Mouse (Mus musculus) ZHBTc4 (cell line): ENCODE data around the gene Hoxc4.

Experiments
- DNase-seq: peaks from one replicate; pipeline ENCODE4 v3.0.0-alpha.2; 2011; ENCODE audit warnings: low read depth, low spot score

Hoxc4 gene

DNA sequence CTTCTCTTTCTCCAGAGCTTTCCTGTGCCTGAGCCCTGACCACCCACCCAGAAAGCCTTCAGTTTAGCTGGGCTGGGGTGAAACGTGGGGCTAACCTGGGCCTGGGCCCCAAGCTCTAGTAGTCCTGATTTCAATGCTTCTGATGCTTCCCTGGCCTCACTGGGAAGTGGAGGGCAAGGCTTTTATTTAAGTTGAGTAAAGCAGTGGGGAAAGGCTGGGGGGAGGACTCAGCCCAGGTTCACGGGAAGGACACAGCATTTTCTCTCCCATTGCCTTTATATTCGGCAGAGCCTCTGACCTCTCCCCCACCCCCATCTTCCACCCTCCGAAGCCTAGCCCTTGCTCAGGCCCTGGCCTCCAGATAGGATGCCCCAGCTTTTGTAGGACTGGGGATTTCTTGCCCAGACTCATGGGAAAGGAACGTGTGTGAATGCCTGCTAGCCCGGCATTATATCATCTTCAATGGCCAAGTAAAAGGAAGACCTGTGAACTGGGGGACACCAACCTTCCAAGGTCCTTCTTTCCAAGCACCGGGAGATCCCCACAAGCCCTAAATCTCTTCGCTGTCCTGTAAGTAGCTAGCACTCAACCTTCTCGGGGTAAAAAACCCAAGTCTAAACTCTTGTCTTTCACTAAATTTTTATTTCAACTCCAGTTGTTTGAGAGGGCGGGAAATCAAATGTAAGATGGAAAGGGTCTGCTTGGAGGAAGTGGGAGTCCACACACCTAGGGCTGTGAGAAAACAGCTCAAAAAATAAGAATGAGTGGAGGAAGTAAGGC, 20.2 kb downstream of the Hoxc4 start:
- DNase-seq = no peak

DNA sequence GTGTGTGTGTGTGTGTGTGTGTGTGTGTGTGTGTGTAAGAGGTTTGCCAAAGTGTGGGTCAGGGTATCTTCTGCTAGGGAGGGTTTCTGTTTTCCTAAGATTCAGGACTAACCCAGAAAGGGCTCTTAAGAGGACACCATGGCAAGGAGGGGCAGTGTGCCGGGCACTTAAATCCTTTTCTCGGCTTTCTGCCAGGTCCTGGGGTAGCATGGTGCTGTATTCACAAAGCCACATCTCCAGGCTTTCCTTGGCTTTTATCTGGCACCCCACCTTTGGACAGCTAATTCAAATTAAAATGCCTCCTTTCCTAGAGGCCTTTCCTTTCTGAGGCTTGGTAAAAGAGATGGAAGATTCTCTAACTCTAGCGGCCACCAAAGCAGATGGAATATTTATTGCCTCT, 20.9 kb downstream of the Hoxc4 start:
- DNase-seq = no peak

DNA sequence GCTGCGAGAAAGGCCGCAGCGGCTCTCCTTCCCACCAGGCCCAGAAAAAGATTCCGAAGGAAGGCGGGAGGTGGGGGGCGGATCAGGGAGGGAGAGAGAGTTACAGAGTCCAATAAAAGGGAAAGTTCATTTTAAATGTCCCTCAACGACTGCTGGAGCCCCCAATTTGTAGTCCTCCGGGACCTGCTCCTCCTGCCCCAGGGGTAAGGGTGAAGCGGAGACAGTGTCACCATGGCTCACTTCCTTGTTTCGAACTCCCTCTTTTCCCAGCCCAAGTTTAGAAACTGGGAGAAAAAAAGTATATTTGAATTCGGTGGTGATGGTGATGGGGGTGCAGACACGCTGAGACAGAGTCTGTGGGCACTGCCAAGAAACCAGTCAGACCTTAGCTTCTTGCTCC, 21.9 kb downstream of the Hoxc4 start:
- DNase-seq = no peak

DNA sequence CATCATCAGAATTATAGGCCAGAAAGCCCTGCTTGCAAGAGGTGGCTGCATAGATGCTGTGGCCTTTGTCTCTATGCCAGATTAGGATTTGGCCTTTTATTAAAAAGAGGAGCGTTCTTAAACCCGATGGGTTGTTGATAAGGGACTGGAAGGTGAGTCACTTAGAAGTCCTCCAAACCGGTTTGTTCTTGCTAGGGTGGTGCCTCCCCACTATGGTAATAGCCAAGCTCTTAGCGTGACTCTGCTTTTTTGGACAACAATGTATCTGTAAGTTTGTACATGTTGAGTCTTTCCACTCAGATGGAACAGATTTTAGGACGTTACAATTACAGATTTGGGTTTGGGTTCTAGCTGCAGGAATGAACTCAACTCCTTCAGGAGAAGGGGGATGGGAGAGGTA, 22.9 kb downstream of the Hoxc4 start:
- DNase-seq = peak; percentile 72

DNA sequence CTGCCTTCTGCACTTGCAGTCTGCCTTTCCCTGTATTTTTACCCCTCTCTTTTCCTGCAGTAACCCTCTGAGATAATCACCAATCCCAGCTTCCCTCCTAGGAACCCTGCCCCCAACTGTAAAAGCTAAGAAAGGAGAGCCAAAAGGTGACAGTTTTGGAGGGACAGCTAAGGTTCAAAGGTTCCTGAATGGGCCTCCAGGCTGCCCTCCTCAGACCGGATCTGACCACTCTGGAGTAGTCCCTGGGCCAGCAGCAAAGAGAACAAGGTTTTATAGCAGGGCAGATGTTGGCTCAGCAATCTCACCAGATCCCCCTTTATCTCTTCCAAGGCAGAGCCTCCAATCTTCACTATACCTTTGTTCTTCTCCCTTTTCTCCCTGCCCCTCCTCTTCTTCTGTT, 23.5 kb downstream of the Hoxc4 start:
- DNase-seq = no peak

DNA sequence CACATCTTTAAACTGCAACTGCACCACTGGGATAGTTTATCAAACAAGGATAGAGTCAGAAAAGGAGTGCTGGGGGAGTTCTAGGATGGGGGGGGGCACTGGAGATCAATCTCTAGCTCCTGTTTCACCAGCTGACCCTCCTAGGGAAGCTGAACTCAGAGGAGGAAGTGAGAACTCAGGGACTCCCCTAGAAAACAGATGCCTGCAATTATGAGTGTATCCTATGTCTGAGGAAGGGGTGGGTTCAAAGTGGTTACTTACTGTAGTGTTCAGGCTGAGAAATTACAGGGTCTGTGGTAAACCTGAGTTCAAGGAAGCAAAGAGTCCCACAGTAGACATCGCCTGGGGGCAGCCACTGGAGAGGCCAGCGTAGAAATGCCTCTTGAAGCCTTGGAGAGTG, 32.9 kb downstream of the Hoxc4 start:
- no peak for DNase-seq

DNA sequence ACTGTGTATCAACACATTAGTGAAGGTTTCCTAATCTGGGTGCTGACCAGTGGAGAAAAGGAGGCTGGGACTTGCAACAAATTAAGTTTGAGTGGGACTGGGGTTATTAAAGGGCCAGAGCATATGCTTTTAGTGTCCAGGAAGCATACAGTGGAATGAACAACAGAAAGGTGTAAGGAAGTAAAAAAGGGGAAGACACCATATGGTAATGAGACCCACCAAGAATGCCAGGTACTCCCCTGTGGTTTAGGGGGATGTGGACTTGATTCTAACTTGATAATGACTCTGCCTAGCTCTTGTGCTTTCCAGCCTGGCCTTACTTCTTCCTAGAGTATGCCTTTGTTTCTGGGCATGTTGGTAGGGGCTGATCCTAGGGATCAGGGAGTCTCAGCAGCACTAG, 34.5 kb downstream of the Hoxc4 start:
- no peak for DNase-seq

DNA sequence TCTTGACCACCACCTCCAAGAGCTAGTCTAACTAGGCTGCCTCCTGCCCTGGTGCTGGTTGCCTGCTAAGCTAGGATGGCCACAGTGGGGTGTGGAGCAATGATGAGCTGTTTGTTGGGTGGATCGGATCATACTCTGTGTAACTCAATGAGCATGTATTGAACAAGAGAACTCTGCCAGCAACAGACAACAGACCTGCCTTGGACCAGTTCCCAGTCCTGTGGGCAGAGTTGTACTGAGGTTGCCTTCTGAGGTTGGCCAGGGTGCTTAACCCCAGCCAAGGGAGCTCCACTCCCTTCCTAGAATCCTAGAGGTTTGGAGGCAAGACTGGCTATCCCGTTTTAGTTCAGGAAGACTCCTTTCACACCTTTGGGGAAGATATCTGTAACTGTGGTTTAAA, 37.7 kb downstream of the Hoxc4 start:
- DNase-seq = no peak

DNA sequence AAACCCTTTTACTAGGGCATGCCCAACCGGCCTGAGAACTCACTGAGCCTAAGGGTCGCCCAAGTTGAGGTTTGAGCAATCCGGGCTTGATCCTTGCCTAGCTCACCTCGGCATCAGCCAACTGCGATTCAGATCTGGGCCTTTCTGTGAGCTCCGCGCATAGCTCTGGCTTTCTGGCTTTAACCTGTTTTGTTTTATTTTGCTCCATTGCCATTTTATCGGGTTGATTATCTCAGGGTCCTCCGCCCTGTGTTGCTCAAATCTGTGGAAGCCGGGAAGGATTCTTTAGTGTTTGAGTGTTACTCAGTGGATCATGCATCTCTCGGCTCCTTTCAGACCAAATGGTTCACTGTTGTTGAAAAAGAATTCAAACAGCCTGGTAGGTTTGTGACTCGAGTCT, 40.0 kb downstream of the Hoxc4 start:
- peak; percentile 44 for DNase-seq

DNA sequence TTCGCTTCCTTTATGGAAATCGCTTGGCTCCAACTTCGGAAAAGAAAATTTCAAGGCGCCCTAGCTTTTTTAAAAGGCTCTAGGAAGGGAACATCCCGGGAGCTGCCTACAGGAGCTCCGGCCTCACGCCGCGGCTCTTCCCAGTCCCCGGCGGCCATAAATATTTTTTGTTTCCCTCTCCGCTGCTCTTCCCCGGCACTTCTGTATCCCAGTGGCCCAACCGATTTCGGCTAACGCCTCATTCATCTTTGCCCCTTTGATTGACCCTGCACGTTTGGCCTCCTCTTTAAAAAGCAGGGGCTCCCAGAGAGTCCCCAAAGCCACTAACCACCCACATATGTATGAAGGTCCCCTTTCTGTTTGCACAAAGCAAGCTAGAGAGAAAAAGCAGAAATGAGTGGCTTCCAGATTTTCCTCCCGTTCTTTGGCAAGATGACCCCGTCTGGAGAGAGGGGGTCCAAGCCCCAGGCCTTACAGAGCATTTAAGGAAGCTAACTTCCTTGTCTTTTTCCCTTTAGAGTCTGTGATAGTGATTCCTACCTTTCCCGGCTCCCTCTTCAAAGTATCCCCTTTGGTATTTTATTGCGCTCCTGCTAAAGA, 40.8 kb downstream of the Hoxc4 start:
- DNase-seq = peak; percentile 38

DNA sequence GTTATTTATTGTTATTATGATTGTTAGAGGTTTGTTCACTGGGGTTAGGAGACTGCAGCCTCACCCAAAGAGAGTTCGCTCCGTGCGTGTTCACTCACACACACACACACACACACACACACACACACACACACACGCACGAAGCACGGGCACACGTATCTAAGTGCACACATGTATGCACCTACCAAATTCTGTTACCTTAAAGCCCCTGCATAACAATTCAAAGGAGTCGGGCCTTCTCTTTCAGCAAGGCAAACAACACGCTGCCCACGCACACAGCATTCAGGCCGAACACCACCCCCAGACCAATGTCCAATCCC, 41.2 kb downstream of the Hoxc4 start:
- DNase-seq = peak; percentile 38

DNA sequence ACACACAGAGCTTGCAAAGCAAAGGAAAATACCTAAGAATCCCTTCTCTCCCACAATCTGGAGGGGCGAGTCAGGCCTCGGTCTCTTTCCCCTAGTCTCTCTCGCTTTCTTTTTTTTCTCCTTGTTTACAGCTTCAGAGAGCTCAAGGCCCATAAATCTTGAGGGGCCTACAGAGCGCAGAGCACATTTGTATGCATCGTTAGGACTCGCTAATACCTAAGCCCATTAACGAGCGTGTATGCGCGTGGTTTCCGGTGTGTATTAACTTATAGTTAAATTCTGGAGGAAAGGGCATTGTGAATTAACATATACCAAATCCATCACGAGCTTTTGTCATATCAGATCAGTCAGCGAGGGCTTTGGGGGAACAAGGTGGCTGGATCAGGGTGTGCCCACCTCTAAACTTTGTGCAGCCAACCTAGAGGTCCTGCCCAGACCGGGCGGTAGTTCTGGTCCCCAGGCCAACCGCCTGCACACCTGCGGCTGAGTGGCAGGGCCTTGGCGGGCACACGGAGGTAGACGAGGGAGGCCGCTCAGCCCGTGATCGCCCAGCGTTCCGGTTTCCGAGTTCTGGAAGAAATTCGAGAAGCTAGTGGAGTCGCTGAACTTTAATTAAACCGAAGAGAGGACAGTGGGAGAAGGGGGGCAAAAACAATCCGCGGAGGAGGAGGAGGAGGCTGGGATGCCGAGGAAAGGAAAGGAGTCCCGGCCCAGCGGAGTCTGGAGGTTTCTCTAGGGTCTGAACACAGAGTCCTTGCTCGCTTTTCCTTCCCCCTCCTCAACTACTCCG, 41.8 kb downstream of the Hoxc4 start:
- peak; percentile 52 for DNase-seq

DNA sequence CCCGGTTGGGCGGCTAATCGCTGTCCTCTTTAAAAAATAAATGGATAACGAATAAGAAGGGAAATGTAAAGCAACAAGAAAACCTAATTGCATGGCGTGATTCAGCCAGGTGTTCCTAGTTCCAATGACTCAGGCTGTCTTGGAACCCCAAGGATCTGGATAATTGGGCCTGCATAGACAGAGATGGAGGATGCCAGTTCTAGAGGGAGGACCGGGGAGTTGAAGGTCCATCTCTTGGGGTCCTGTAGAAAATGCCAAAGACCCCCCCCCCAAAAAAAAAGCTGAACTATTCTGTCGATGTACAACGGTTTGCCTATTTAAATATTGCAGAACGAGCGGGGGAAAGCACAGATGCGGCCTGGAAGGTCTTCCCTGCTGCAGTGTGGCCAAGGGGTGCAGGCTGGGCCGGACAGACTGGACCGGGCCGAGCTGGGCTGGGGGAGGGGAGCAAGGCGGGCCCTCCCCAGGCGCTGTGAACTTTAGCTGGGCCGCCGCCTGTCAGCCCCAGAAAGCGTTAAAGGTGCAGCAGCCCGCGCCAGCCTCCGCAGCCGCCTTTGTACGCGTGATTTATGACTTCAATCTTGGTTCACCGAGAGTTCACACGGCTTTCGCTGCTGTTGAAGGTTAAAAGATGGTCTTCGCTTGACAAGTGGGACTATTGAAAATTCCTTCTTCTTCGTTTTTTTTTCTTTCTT, 42.5 kb downstream of the Hoxc4 start:
- peak; percentile 57 for DNase-seq

DNA sequence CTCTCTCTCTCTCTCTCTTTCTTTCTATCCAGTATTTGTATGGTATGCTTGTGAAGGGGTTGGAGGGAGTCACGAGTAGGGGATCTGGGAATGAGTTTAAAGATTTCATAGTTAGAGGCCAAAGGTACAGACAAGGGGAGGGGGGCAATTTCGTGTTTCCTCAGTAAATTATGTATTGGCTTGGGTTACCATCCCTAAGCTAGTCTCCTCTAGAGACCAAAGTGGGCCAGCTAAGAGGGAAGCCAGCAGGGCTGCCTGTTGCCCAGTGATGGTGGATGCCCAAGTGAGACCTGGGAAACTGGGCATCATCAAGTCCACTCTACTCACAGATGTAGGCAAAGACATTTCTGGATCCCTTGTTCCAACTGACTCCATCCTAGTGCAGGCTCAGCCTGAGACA, 43.3 kb downstream of the Hoxc4 start:
- no peak for DNase-seq

DNA sequence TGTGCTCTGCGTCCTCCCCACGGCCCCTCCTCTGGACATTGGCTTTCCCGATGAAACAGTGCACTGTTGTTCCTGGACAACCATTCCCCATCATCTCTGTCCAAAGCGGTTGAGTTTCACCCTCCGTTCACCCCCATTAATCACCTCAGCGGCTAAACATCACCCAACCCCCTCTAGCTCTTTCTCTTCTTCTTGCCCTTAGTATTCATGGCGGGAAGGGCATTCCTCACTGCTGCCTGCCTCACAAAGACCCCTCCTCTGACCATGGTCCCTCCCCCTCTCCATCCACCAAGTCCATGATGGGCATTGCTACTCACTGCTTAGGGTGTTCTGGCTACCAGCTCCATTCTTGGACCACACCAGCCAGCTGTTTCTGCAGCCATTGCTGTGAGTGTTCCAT, 46.9 kb downstream of the Hoxc4 start:
- no peak for DNase-seq

DNA sequence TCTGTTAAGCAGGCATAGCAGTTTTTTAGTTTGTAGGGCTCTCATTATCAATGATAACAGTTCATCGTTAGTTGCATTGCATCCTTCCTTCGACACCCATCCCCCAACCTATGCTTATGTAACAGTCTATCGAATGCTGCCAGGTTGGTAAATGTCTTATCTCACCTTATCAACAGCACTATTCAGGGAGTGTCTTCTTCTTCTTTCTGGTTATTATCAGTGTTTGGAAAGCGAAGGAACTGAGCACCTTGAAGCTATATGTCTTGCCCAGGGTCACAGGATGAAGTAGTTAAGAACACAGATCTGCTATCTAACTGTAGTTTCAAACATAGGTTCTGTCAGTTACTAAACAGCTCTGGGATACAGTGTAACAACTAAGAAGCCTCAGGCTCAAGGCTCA, 49.0 kb downstream of the Hoxc4 start:
- no peak for DNase-seq

DNA sequence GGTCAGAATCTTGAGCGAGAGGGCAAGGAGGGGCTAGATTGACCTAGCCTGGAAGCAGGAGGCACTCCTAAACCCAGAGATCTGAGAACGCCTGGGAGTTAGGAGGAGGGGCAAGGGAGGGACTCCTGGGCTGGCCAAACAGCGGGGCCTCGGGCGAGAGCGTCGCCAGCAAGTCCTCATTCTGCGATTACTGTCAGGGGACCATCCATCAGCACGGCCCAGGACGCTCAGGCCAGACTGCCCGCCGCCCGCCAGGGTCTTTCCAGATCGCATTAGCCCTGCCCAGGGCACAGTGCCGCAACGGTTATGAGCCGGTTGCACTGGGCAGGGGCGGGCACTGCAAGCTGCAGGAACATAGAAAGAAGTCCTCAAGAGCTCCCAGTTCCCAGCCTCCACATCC, 50.4 kb downstream of the Hoxc4 start:
- DNase-seq = peak; percentile 24

DNA sequence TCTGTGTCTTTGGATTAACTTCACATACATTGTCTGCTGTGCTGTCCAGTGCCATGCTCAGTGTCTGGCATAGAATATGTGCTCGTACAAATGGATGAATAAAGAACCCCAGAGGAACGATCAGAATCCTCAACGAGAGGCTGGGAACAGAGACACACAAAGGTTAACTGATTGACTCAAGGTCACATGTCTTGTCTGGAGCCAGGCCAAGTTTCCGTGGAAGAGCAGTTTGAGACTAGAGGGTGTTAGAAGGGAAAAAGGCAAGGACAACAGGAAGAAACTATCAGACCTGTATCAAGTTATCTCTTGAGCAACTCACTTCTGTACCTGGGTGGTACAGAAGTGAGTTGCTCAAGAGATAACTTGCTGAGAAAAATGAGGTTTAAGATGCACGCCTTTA, 52.5 kb downstream of the Hoxc4 start:
- no peak for DNase-seq

DNA sequence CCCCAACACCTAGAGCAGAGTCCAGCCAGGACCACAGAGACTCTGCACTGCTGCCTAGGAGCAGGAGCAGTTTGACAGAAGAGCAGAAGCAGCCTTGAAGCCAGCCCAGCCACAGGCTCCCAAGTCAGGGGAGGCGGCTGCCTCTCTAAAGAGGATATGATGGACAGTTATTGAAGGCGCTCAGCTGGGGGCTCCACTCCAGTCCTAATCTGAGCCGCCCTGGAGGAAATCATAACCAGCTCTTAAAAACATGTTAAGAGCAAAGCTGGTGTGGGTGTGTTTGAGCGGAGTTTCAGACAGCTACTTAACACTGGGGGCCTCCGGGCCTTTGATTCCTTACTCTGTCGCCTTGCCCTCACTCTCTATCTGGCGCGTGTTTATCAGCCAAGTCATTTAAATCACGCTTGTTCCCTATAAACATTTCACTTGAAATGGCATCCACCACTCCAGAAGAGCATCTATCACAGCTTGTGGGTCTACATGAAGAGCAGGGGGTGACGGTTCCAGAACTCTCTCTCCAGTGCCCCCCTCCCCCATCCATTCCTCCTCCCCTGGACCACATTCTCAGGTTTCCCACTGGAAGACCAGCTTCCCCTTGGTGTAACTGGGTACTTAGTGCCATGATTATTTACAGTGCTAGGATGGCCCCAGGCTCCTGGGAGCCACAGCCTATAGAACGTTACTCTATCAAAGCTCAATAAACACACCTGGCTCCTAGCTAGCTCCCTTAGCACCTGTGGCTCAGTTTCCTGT, 56.1 kb downstream of the Hoxc4 start:
- no peak for DNase-seq

DNA sequence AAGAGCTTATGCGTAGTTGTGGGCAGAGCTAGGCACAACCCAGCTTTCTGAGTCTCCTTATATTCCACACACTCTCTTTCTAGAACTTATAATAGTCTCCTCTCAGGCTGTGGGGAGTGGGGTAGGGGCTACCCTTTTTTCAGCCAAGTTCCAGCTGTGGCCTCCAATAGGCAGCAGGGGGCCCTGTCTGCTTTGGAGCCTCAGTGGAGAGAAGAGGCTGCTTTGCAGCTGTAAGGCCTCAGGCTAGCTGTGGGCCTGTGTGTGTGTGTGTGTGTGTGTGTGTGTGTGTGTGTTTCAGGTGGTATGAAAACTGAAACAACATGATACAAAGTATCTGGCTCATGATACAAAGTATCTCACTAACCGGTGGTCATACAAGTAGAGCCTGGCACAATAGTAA, 58.9 kb downstream of the Hoxc4 start:
- DNase-seq = no peak

DNA sequence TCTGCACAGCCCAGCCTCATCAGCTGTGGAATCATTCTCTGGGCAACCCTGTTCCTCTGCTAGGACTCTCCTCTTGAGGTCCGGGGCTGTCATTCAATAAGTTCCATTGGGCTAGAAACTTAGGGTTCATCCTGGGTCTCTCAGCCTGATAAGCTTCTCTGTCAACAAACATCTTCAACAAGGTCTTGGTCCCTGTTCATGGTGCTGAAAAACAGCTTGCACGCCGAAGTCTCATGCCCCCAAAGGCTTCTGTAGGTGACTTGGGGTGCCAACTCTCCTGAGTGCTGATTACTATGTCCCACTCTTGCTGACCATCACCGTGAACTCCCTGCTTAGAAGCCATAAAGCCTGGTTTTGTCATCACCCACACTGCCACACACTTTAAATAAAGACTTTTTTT, 63.9 kb downstream of the Hoxc4 start:
- no peak for DNase-seq

DNA sequence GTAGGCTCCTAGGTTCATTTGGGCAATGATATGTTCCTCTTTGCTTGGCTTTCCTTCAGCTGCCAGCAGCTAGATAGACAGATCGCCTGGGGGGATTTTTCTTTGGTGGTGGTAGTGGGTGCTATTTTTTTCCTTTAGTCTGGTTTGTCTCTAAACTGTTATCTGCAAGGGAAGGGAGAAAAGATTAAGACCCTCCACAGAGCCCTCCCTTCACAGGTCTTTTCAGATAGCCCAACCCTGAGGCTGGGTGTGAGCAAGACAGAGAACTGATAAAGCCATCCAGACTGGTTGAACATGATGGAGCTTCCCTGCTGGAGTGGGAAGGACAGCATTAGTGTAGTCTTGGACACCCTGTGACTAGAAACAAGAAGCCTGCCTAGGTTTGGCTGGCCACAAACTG, 64.9 kb downstream of the Hoxc4 start:
- no peak for DNase-seq
